Mouse (Mus musculus): ENCODE data around the gene Pkmyt1.

DNA sequence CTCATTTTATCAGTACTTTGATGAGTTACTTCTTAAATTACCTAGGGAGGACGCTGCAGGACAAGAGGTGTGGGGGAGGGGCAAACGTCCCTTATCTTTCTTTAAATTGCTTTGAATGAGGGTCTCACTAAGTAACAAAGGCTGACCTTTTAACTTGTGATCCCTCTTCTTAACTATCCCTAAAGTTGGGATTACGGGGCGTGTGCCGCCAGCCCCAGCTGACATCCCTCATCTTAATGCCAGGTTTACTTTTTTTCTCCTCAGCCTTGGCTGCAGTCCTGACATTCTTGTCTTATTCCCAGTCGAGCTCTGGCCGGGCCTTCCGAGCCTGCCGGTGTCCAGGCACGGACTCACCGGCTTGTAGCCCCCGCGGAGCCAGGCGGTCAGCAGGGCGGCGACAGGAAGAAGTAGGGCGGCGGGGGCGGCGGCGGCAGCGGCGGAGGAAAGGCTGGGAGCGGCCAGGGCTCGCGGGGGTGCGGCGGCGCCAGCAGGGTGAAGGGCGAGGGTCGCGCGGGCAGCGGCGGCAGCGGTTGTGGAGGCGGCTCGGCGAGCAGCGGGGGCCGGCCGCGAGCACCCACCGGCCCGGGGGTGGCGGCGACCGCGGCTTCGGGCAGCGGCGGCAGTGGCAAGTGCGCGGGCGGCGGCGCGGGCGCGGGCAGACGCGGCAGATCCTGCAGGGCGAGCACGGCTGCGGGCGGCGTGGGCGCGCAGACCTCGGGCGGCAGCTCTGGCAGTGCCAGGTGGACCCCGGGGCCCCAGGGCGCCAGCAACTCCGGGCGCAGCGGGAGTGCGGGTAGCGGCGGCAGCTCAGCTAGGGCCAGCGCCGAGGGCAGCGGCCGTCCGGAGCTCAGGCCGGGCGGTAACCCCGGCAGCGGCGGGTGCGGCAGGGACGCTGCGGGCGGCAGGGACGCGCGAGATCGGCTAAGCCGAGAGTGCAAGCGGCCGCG lies 26.7 kb upstream of the Pkmyt1 start:
- no peak for TF ChIP-seq GATA1 (IDR thresholded peaks at IDR 0.05; ENCODE audit: low read length)
- no peak for TF ChIP-seq TAL1 (IDR thresholded peaks at IDR 0.05; ENCODE audit: low read length)
